In the genomic region with DNA sequence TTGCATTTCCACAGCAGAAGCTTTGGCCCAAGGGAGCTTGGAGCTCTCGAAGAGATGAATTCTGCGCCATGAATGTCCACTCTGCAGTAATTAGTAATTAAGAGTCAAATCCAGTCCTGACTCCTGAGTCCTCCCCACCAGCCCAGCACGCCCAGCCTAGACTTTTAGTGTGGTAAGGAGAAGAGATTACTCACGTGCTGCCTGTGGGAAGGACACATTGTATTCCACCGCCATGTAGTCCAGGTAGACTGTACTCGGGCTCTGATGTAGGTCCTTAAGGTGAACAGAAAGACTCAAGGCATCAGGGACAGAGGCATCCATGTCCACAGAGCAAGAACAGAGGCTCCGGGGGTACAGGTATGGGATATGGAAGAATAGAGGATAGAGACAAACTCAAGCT, we compare ENCODE assay signal across 19 mouse cellular contexts. TPM values are rescaled to one million over a fixed set of nuclear protein-coding genes. Genes with fewer than 3 reads are reported as not detected.
A peak's percentile ranks its signal among the peaks of the same experiment; 100 is the strongest.
DNase-seq lines count a peak whose midpoint lies in the region; ATAC-seq and TF ChIP-seq lines count a peak whose summit lies in the region.
"Had no signal": no experiment of that assay in that cellular context is flagged by ENCODE, and none has a peak within 500 bp of the region (broad histone marks: within the 10 kb centered on the region; RNA-seq: fewer than 3 reads in every experiment).

No protein-coding gene starts in this region.

- intact Hi-C loops in gastrocnemius, adult 2 months (cut with DNase I): loop anchor here (10.0 kb wide), 1 partner anchor 330 kb away; a partner anchor contains a TSS
- intact Hi-C loops in gastrocnemius, postnatal 14 days (cut with DNase I; ENCODE audit: low total_unique reads): loop anchor here (5.0 kb wide), 1 partner anchor 38 kb away; no protein-coding TSS in a partner anchor

- WGBS in lung, embryonic 16.5 days: 87% methylated on average over 7 of the region's 7 CpGs
- 87% methylated on average over 7 of the region's 7 CpGs for WGBS in liver, embryonic 13.5 days (ENCODE audit: insufficient replicate concordance)

- no peaks in the 10 kb centered on the region for H3K27me3 ChIP-seq in lung, embryonic 16.5 days (ENCODE audit: control insufficient read depth, insufficient read depth, low read depth, low read length)
- no peaks in the 10 kb centered on the region for H3K27me3 ChIP-seq in liver, embryonic 13.5 days
- H3K27me3 ChIP-seq: heart, embryonic 13.5 days had no signal

- H3K4me3 ChIP-seq in gastrocnemius, adult 2 months: 0 out of 2 replicates have a peak overlapping the region, but pooled peaks have one; percentile 41
- H3K4me3 ChIP-seq in lung, embryonic 16.5 days (ENCODE audit: low read length): no peak overlapping the region
- peak overlapping the region; percentile 38 for H3K4me3 ChIP-seq in brown adipose tissue, adult 24 weeks (ENCODE audit: insufficient read depth, low read depth, low read length)
- H3K4me3 ChIP-seq in liver, embryonic 13.5 days (replicated peaks): no peak overlapping the region
- H3K4me3 ChIP-seq: heart, embryonic 13.5 days had no signal

- TF ChIP-seq CTCF in gastrocnemius, adult 2 months (IDR thresholded peaks at IDR 0.05): no peak

- no peak for DNase-seq in gastrocnemius, adult 2 months
- DNase-seq in gastrocnemius, postnatal 14 days: no peak
- DNase-seq in lung, postnatal 4 days: no peak
- DNase-seq in liver, embryonic 13.5 days: no peak
- no peak for DNase-seq in urinary bladder, adult 18-20 months (ENCODE audit: low spot score in 2 of 2)
- DNase-seq in frontal cortex, postnatal 14 days (ENCODE audit: low spot score in 2 of 2): no peak
- DNase-seq: B cell, adult 2 months; cerebellum, adult 2 months; embryo, embryonic 11 days; kidney, adult 9 months; thymus, adult 18-20 months had no signal

- H3K27ac ChIP-seq in gastrocnemius, adult 2 months: peak overlapping the region; percentile 97
- H3K27ac ChIP-seq in lung, embryonic 16.5 days (ENCODE audit: low read length): no peak overlapping the region
- peak overlapping the region; percentile 85 for H3K27ac ChIP-seq in brown adipose tissue, adult 24 weeks (replicated peaks; ENCODE audit: low read depth, low read length)
- H3K27ac ChIP-seq in liver, embryonic 13.5 days: peak overlapping the region; percentile 96; the same call in 1 of the 2 replicates

- no peaks in the 10 kb centered on the region for H3K9me3 ChIP-seq in lung, embryonic 16.5 days (ENCODE audit: control insufficient read depth, low read length)
- no peaks in the 10 kb centered on the region for H3K9me3 ChIP-seq in liver, embryonic 13.5 days (replicated peaks)
- H3K9me3 ChIP-seq: heart, embryonic 13.5 days had no signal

- peak overlapping the region; percentile 9; the same call in 1 of the 2 replicates for H3K9ac ChIP-seq in lung, embryonic 16.5 days (ENCODE audit: low read length)
- H3K9ac ChIP-seq in liver, embryonic 13.5 days: no peak overlapping the region
- H3K9ac ChIP-seq: heart, embryonic 13.5 days had no signal

- ATAC-seq in lung, embryonic 16.5 days (ENCODE audit: low read depth): no peak
- no peak for ATAC-seq in liver, embryonic 13.5 days (ENCODE audit: low read depth)

- peaks cover 45% of the 10 kb centered on the region for H3K36me3 ChIP-seq in lung, embryonic 16.5 days (ENCODE audit: control insufficient read depth, insufficient read depth, low read length)
- H3K36me3 ChIP-seq in liver, embryonic 13.5 days: peaks cover 66% of the 10 kb centered on the region

- H3K4me2 ChIP-seq in lung, embryonic 16.5 days (ENCODE audit: low read depth, low read length): no peak overlapping the region
- H3K4me2 ChIP-seq in liver, embryonic 13.5 days: 0 out of 2 replicates have a peak overlapping the region, but pooled peaks have one; percentile 13
- H3K4me2 ChIP-seq: heart, embryonic 13.5 days had no signal

- H3K4me1 ChIP-seq in lung, embryonic 16.5 days (replicated peaks; ENCODE audit: control insufficient read depth, insufficient read depth, low read length): peaks cover 22% of the 10 kb centered on the region
- peaks cover 10% of the 10 kb centered on the region for H3K4me1 ChIP-seq in brown adipose tissue, adult 24 weeks (ENCODE audit: control insufficient read depth, insufficient read depth, insufficient read length, low read length)
- peaks cover 77% of the 10 kb centered on the region for H3K4me1 ChIP-seq in liver, embryonic 13.5 days (replicated peaks)

RNA-seq across cellular contexts. Expression of a gene that starts 1.1 kb away (rescaled TPM):
- 1 to 10 TPM; 1.7 to 3.2 TPM for total RNA-seq in gastrocnemius, adult 2 months (2021)
- 1 to 10 TPM; 4.0 to 4.6 TPM for total RNA-seq in gastrocnemius, postnatal 14 days (2021)
- 19.2 and 19.4 TPM in 2 replicates for polyA plus RNA-seq in lung, embryonic 16.5 days (2015; fragmentation: Nextera tagmentation; extraction: Ambion mirVana)
- 10.3 and 12.1 TPM in 2 replicates for polyA plus RNA-seq in brown adipose tissue, adult 24 weeks (2012; ENCODE audit: insufficient read depth, insufficient read length, missing spikeins)
- 17.3 and 17.4 TPM in 2 replicates for polyA plus RNA-seq in liver, embryonic 13.5 days (2015; fragmentation: Nextera tagmentation; extraction: Ambion mirVana)

RNA-seq across cellular contexts. Expression of a gene that starts 2.4 kb away (rescaled TPM):
- 1 to 10 TPM; 8.6 to 9.7 TPM for total RNA-seq in gastrocnemius, adult 2 months (2021)
- total RNA-seq in gastrocnemius, postnatal 14 days (2021): 10 to 100 TPM; 11.8 to 12.1 TPM
- 65.5 and 71.0 TPM in 2 replicates for polyA plus RNA-seq in lung, embryonic 16.5 days (2015; fragmentation: Nextera tagmentation; extraction: Ambion mirVana)
- 73.8 and 102 TPM in 2 replicates for polyA plus RNA-seq in brown adipose tissue, adult 24 weeks (2012; ENCODE audit: insufficient read depth, insufficient read length, missing spikeins)
- 36.9 and 39.2 TPM in 2 replicates for polyA plus RNA-seq in liver, embryonic 13.5 days (2015; fragmentation: Nextera tagmentation; extraction: Ambion mirVana)

RNA-seq across cellular contexts. Expression of a gene that starts 7.4 kb away (rescaled TPM):
- total RNA-seq in gastrocnemius, adult 2 months (2021): 10 to 100 TPM; 98.0 to 98.5 TPM
- 100 to 1,000 TPM; 141 to 170 TPM for total RNA-seq in gastrocnemius, postnatal 14 days (2021)
- polyA plus RNA-seq in lung, embryonic 16.5 days (2015; fragmentation: Nextera tagmentation; extraction: Ambion mirVana): 539 and 624 TPM in 2 replicates
- polyA plus RNA-seq in brown adipose tissue, adult 24 weeks (2012; ENCODE audit: insufficient read depth, insufficient read length, missing spikeins): 268 and 317 TPM in 2 replicates
- 351 and 453 TPM in 2 replicates for polyA plus RNA-seq in liver, embryonic 13.5 days (2015; fragmentation: Nextera tagmentation; extraction: Ambion mirVana)

RNA-seq across cellular contexts. Expression of a gene that starts 9.7 kb away (rescaled TPM):
- not detected for total RNA-seq in gastrocnemius, adult 2 months (2021)
- total RNA-seq in gastrocnemius, postnatal 14 days (2021): not detected
- 0.54 TPM in 1 of 2 replicates, not detected in the other for polyA plus RNA-seq in lung, embryonic 16.5 days (2015; fragmentation: Nextera tagmentation; extraction: Ambion mirVana)
- not detected in 2 replicates for polyA plus RNA-seq in brown adipose tissue, adult 24 weeks (2012; ENCODE audit: insufficient read depth, insufficient read length, missing spikeins)
- not detected in 2 replicates for polyA plus RNA-seq in liver, embryonic 13.5 days (2015; fragmentation: Nextera tagmentation; extraction: Ambion mirVana)
- total RNA-seq: adrenal gland, adult 18-20 months; left cerebral cortex, adult 18-20 months; megakaryocyte-erythroid progenitor cell, adult 5-6 weeks had no signal
- polyA plus RNA-seq: cerebellum, adult 2 months; frontal cortex, adult 2 months; heart, embryonic 13.5 days; small intestine, adult 2 months had no signal

RNA-seq across cellular contexts. Expression of a gene that starts 17.0 kb away (rescaled TPM):
- 10 to 100 TPM; 25.4 to 28.1 TPM for total RNA-seq in gastrocnemius, adult 2 months (2021)
- 10 to 100 TPM; 22.4 to 23.2 TPM for total RNA-seq in gastrocnemius, postnatal 14 days (2021)
- polyA plus RNA-seq in lung, embryonic 16.5 days (2015; fragmentation: Nextera tagmentation; extraction: Ambion mirVana): 69.3 and 70.6 TPM in 2 replicates
- 49.9 and 65.3 TPM in 2 replicates for polyA plus RNA-seq in brown adipose tissue, adult 24 weeks (2012; ENCODE audit: insufficient read depth, insufficient read length, missing spikeins)
- polyA plus RNA-seq in liver, embryonic 13.5 days (2015; fragmentation: Nextera tagmentation; extraction: Ambion mirVana): 37.3 and 38.6 TPM in 2 replicates

Comparison
In these comparisons a context has a peak if more than half of its experiments do, and no peak if none do; other contexts are left out.
1. H3K4me3 ChIP-seq: peak in gastrocnemius, adult 2 months (single experiment) and brown adipose tissue, adult 24 weeks (single experiment); none in lung, embryonic 16.5 days (single experiment) and liver, embryonic 13.5 days (single experiment).